Mouse (Mus musculus) cerebellum, adult 2 months (tissue): ENCODE measurements around the gene Rps6kc1. TPM values are rescaled to one million over a fixed set of nuclear protein-coding genes. Genes with fewer than 3 reads are reported as not detected.
A peak's percentile ranks its signal among the peaks of the same experiment; 100 is the strongest.

Experiments used
- DNase-seq, 2 experiments: peaks; one replicate each; pipeline ENCODE4 v3.0.0; 2021
- H3K27ac ChIP-seq: fragments of 200-500 bp; 2 replicates; pipeline ENCODE4 v1.5.1; 2012; ENCODE audit warnings: low read length, control low read depth, inconsistent platforms; ENCODE audit not compliant: insufficient read depth
- H3K27me3 ChIP-seq: fragments of 200-500 bp; 2 replicates; pipeline ENCODE4 v1.6.1; 2012; ENCODE audit warnings: inconsistent platforms, mild to moderate bottlenecking, low read length, moderate library complexity; ENCODE audit not compliant: control insufficient read depth, insufficient read depth
- H3K4me1 ChIP-seq: fragments of 200-500 bp; 2 replicates; pipeline ENCODE4 v1.6.1; 2011; ENCODE audit warnings: low read length; ENCODE audit not compliant: control insufficient read depth, insufficient read depth
- H3K4me3 ChIP-seq: fragments of 200-500 bp; replicated peaks from 2 replicates; pipeline ENCODE3; 2011; ENCODE audit warnings: mild to moderate bottlenecking, low read depth, low read length, control low read depth; ENCODE audit not compliant: insufficient read depth
- CTCF ChIP-seq: fragments of 200-500 bp; IDR thresholded peaks from 2 replicates; pipeline ENCODE4 v1.5.1; 2011; ENCODE audit warnings: low read depth, mild to moderate bottlenecking, control low read depth, low read length, moderate library complexity, borderline replicate concordance; ENCODE audit not compliant: insufficient read depth
- POLR2A ChIP-seq: fragments of 200-500 bp; IDR thresholded peaks from 2 replicates; pipeline ENCODE4 v1.6.1; 2011; ENCODE audit warnings: low read length, control low read depth, borderline replicate concordance; ENCODE audit not compliant: insufficient read depth
- WGBS: fragments of 180-500 bp; shearing (Covaris S2); methylation state at CpG from one replicate; pipeline ENCODE4 v1.1.7; 2018; 5-methylcytosine and 5-hydroxymethylcytosine counted together
- polyA plus RNA-seq: library from polyadenylated mRNA; depleted of rRNA; stranded (reverse); fragments of >200 nt; gene quantifications from 2 replicates; pipeline ENCODE4 v1.2.3, GENCODE M21; 2012

The Rps6kc1 gene
- polyA plus RNA-seq, 1 experiment, result 24.3 TPM

DNA sequence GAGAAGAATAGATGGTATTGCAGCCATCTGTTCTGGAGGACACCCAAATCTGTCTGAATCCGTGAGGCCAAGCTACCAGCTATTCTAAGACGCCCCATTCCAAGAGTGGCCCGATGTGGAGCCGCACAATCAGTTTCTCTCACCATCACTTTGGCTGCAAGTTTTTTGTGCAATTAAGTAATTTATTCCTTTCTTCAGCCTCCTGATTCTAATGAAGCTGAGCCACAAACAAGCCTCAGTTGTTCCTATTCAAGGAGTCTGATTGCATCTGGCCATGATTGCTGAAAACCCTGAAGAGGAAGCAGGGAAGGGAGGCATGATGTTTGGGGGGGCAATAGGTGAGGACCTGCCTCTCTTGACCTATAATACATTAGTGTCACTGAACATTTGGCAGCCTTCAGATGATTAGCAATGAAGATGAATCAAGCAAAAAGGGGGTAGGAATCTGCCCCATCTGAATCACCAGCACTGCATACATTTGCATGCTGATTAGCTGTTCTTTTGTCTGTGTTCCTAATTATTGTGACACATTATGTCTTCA is 183.4 kb downstream of the Rps6kc1 start:
- Histone ChIP-seq H3K27me3 (no peaks in the 10 kb centered on the region), H3K27ac (no peak overlapping the region), H3K4me3 (no peak overlapping the region), H3K4me1 (no peaks in the 10 kb centered on the region)
- DNase-seq, result no peak
- 18% methylated on average over 4 of the region's 4 CpGs for WGBS
- TF ChIP-seq CTCF (no peak), POLR2A (no peak)

DNA sequence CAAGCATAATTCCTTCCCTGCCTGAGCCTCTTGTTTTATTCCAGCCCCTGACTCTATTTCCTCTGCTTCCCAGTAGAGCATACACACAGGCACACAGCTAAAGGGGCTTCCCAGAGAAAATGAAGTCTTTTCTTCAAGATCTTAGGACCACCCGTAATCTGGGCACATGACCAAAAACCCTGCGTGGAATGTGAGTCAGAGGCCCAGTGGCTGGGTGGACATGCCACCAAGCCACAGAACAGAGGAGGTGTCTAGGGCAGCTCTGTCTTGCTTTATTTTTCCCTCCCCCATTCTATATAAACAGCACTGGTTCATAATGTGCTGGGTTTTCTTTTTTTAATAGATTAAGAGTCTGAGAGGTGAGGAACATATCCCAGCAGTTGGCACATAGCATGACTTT is 184.2 kb downstream of the Rps6kc1 start:
- H3K4me3 ChIP-seq, result no peak overlapping the region
- DNase-seq, result no peak
- H3K4me1 ChIP-seq, result no peaks in the 10 kb centered on the region
- no peak overlapping the region for H3K27ac ChIP-seq
- no peaks in the 10 kb centered on the region for H3K27me3 ChIP-seq
- TF ChIP-seq CTCF (no peak), POLR2A (no peak)
- WGBS, result 53% methylated on average over 2 of the region's 2 CpGs

DNA sequence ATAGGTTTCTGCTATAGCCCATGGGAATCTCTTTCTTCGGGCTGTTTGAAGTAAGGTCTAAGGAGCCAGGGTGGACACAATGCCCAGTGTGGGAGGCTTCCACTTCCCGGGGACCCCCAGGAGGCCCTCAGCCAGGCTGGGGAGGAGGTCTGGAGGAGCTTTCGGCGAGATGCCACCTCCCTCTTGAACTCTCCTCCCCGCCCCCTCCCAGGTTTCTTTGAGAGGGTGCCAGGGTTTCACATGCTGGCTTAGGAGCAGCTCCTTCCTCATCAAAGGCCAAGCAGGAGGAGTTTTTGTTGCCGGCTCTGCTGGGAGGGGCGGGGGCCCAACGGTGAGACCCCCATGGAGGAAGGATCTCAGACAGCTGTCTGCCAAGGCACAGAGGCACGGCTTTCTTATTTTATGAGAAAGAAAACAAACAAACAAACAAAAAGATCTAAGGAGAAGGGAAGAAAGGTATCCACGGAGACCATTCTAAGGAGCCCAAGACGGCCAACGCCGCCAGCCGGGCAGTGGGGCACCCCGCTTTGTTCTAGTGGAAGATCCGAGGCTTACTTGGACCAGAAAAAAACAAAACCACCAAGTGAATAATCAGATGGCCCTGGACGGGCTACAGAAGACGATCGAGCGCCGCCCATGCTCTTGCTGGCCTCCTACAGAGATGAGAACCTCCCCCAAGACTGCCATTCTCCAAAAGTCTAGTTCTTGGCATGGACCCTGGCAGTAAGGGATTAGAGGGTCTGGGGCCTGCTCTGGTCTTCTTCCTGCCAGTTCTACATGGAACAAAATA is 186.8 kb downstream of the Rps6kc1 start:
- 11% methylated on average over 21 of the region's 21 CpGs for WGBS
- no peak overlapping the region for H3K27ac ChIP-seq
- no peak overlapping the region for H3K4me3 ChIP-seq
- TF ChIP-seq POLR2A (no peak), CTCF (no peak)
- peak; percentile 13 to 18 for DNase-seq
- H3K4me1 ChIP-seq, result no peaks in the 10 kb centered on the region
- no peaks in the 10 kb centered on the region for H3K27me3 ChIP-seq

DNA sequence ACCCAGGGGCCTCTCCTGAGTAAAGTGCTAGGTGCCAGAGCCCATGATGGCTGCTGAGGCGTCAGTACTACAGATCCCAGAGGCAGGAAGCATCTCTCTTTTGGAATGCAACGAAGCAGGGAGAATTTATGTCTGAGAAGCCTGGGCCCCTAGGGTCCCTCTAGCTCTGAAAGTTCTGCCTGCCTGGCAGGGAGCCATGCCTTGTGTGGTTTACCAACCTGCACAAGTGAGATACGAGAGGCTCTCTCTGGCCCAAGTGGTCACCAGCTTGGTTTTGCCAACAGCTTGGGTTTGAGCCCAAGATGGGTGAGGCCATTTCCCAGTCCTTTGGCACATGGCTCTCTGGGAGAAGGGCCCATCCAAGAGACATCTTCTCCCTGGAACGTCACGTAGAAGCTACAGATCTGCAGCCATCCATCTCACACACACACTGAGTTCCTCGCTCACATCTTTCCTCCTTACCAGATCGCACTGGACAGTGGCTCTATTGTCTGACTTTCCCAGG is 187.6 kb downstream of the Rps6kc1 start:
- 50% methylated on average over 7 of the region's 7 CpGs for WGBS
- TF ChIP-seq CTCF (no peak), POLR2A (no peak)
- DNase-seq, result no peak
- Histone ChIP-seq H3K4me3 (no peak overlapping the region), H3K27me3 (no peaks in the 10 kb centered on the region), H3K27ac (no peak overlapping the region), H3K4me1 (no peaks in the 10 kb centered on the region)

DNA sequence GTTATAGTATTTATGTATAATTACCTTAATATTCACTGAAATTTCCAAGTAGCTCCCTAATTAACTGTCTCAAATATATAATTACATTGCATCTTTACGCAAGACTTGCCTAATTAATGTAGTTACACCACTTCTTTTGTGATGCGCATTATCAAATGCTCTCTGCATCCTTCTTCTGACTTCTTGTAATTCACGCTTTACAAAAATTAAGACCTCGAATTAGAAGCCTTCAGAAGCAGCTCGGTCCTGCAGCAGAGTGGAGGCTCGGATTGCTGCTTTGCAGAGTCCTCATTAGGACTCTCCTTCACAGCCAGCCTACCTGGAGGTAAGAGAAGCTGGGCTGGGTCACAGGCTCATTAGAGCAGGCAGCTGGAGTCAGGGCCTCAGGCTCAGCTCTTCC is 197.7 kb downstream of the Rps6kc1 start:
- no peak overlapping the region for H3K4me3 ChIP-seq
- H3K27ac ChIP-seq, result no peak overlapping the region
- no peak for DNase-seq
- H3K27me3 ChIP-seq, result no peaks in the 10 kb centered on the region
- WGBS, result 81% methylated on average over 6 of the region's 6 CpGs
- TF ChIP-seq POLR2A (no peak), CTCF (no peak)
- H3K4me1 ChIP-seq, result no peaks in the 10 kb centered on the region

DNA sequence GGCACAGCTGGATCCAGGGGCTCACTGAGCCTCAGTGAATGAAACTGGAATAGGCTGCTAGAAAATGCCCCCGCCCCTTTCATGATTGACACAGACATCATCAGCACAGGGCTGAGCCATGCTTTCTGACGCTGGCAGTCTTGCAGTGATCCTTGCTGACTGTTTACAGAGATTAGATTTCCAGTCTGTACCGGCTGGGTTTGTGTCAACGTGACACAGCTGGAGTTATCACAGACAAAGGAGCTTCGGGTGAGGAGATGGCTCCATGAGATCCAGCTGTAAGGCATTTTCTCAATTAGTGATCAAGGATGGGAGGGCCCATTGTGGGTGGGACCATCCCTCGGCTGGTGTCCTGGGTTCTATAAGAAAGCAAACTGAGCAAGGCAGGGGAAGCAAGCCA is 214.0 kb downstream of the Rps6kc1 start:
- no peak for DNase-seq
- 48% methylated on average over 6 of the region's 6 CpGs for WGBS
- Histone ChIP-seq H3K27ac (no peak overlapping the region), H3K27me3 (no peaks in the 10 kb centered on the region), H3K4me3 (no peak overlapping the region), H3K4me1 (no peaks in the 10 kb centered on the region)
- TF ChIP-seq POLR2A (no peak), CTCF (no peak)

DNA sequence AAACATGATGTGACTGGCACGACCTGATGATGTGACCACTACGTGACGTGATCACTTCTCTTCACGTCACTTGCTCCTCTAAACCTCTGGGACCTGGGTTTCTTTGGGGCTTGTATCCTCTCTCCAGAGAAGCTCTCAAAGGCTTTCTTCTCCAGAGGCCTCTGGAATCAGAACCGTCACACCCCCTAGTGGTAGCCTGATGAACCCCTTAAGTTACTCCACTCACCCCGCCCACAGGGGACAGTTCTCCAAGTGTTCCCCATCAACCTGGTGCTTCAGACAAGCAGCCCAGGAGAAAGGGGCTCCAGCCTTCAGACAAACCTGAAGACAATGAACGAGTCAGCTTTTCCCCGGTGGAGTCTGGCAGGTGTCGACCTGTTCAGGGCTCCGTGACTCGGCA is 216.0 kb downstream of the Rps6kc1 start:
- 68% methylated on average over 11 of the region's 11 CpGs for WGBS
- TF ChIP-seq POLR2A (no peak), CTCF (peak; percentile 42; the same call in 1 of the 2 replicates)
- no peak overlapping the region for H3K4me3 ChIP-seq
- H3K4me1 ChIP-seq, result no peaks in the 10 kb centered on the region
- no peaks in the 10 kb centered on the region for H3K27me3 ChIP-seq
- DNase-seq, result peak; percentile 26 to 27
- H3K27ac ChIP-seq, result no peak overlapping the region
